Mouse (Mus musculus) right cerebral cortex, postnatal 10 days (tissue): ENCODE data around the gene Cyb5rl.

Experiments used
- DNase-seq, 2 experiments: peaks; one replicate each; pipeline ENCODE4 v3.0.0; 2021; ENCODE audit warnings: low spot score in 2 of 2

Gene Cyb5rl

DNA sequence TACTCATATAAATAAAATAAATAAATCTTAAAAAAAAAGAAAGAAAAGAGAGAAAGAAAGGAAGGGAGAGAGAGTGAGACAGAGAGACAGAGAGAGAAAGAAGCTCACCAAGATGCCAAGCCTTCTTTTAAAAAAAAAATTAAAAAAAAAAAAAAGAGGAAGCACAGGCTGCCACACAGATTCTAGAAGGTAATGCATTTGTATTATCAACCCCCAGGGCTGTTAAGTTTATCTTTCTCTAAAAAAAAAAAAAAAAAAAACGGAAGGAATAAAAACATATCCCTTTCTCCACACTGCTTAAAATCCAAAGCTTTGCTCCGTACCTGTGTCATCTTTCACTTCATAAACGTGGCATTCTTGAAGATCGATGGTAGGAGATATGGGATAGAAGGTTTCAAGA is 5.2 kb upstream of the Cyb5rl start:
- DNase-seq, result no peak

DNA sequence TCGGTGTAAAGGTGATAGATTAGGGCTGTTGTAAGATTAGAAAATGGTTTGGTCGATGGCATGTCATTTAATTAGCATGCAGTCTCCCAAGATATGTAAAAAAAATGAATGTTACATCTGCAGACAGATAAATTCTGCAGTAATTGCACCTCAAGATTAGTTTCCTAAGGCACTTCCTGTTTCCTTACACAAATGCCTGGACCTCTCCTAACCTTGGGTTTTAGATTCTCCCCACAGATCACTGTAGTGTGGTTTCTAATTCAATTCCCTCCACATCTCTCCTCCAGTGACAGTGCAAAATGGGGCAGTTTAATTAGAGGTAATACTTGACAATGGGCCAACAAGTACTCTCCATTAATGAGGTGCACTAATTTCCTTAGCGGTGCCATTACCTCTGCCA is 3.6 kb upstream of the Cyb5rl start:
- no peak for DNase-seq

DNA sequence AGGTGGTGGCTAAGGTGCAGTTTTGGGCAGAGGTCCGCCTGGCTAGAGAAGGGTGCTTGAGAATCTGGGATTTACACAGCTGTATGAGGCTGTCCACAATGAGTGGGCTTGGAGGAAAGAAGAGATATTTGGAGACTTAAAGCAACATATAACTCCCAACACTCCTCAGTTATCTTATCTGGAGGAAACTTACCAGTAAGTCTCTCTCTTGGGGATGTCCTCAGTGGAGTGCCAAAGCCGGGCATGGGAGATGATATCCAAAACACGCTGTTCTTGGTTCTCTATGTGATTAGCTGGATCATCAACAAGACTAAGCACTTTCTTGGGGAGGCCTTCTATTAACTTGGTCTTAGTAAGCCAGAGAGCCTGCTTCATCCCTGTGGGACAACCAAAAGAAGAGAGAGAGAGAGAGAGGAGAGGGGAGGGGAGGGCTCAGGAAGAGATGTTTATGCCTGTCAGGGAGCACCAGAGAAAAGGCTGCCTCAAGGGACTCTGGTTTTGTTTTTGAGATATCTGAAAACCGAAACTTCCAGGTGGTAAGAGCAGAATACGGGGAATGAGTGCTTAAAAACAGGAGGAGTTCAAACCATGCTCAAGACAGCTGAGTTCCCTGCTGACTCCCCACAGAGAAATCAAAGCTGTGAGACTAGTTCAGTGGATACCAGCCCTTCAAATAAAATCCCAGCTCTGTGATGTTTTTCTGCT is 2.2 kb upstream of the Cyb5rl start:
- no peak for DNase-seq

DNA sequence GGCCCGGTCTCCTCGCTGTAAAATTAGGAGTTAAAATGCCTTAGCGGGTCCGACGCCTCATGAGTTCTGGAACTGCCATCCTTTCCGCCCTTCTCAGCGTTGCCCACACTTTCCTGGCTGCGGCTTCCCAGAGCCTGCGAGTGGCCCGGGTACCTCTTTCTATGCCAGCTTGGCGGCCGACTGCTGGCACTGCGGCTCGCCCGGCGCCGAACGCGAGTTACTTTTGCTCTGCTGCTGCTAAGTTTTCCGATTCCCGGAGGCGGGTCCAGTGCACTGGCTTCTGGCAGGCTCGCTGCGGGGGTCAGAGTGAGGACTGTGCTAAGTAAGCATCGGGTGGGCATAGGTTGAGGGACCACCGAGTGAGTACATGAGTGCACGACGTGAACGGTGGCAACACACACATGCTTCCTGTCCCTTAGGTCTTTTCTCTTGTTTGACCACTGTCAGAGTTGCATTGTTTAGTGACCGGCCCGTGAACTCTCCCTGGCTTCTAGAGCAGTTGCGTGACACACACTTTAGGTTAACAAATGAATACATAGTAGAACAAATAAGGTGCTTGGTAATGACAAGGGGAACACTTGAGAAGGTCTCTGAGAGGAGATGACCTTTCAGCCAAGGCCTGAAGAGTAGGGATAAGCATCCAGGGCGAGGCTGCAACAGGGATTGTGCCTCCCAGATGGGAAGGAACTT is 508 bp downstream of the Cyb5rl start:
- peak; percentile 62 to 70 for DNase-seq

DNA sequence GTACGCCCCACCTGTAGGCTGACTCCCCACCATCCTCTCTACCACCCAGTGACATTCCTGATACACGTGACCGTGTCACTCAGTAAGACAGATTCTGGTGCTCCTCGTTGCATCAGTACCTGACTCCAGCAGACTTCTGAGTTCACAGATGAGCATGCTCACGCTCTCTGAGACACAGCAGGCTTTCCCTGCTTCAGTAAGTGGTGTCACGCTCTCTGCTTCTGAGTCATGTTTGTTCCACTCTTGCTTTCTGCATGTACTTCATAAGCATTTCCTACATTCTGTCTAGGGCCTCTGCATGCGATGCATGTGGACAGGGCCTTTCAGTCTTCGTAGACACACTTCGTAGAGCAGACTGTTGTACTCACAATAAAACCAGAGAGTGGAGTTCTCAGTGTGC is 5.6 kb downstream of the Cyb5rl start:
- no peak for DNase-seq

DNA sequence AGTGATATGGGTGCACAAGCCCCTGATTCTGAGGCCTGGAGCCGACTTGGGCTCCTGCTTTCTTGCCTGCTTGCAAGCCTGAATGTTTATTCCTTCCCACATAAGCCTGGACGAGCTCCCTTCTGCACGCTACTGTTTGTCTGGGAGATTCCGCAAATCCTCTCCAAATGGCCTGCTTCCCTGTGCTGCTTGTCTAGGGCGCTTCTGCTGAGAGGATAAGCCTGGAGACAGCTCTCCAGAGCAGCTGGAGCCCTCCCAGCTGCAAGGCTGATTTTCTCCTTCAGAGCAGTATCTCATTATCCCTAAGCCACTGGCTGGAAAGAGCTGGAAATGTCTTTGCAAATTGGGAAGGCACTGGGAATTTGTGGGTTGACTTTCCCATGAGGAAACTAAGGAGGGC is 8.7 kb downstream of the Cyb5rl start:
- DNase-seq, result peak; percentile 56 to 65

DNA sequence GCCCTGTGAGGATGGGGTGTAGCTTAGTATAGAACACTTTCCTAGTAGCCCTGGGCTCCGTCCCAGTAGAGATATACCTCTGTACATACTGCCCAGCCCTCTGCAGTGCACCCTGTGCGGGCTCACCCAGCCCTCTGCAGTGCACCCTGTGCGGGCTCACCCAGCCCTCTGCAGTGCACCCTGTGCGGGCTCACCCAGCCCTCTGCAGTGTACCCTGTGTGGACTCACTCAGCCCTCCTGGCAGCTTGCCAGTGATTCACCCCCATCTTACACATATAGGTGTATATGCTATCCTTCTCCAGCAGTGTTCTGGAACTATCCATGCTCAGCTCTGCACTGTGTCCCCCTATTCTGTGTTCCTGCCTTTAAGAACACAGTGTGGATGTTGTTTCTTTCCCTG is 12.1 kb downstream of the Cyb5rl start:
- no peak for DNase-seq

DNA sequence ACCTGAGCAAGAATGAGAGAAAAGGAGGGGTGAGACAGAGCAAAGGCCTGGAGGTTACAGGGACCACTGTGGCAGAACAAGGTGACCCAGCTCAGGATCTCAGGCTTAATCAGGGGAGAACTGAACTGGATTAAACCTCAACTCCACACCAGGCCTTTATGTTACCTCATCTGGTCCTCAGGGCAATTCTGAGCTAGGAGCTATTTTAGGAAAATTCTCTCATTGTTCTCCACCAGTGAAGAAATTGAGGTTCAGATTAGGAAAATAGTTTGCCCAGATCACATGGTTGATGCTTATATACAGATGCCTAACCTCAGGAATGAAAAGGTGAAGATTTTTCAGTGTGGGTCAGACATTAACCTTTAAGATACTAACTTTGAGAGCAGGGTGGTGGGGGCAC is 12.9 kb downstream of the Cyb5rl start:
- DNase-seq, result no peak

DNA sequence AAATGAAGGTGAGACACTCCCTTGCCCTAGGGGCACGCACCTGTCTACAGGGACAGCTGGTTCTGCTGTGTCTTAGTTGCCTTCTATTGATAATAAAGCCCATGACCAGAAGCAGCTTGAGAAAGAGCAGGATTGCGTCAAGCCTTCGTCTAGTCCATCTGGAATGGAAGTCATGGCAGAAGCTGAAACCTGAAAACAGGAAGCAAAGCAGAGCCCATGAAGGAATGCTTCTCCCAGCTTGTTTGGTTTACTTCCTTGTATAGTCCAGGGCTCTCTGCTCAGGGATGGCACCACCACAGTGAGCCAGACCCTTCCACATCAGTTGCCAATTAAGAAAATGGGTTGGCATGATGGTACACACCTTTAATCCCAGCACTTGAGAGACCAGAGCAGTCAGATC is 15.4 kb downstream of the Cyb5rl start:
- no peak for DNase-seq

DNA sequence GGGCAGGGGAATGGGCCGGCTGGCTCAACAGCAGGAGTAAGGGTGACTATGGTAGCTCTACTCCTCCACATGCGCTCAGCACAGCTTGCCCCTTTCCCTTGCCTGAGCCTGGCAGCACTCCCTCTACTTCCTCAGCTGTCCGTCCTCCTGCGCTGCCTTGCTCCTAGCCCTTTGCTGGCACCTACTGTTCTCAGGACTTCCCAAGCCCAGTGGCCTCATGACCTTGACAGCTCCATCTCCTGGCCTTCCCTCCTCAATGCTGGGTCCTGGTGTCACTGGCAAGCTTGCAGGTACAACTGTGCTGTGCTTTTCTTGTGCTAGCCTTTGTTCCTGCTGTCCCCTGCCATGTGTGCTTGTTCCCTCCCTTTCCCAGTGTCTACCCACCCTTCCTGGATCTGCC is 16.3 kb downstream of the Cyb5rl start:
- peak in 1 of 2 experiments; percentile 26 for DNase-seq

DNA sequence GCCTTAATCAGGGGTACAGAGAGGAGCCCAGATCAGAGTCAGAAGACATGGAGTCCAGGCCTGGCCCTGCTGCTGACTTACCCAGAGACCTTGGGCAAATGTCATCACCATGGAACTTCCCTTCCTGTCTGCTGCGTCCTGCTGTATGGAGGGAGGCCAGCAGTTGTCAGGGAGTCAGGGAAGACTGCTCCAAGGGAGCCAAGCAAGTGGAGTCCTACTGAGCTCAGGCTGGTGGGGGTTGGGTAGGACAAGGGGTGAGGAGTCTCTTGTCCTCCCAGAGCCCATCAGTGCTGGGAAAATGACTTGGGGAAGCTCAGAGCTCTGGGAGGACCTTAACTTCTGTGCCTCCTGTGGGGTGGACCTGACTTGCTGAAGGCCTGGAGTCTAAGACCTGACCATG is 17.6 kb downstream of the Cyb5rl start:
- DNase-seq, result peak; percentile 51 to 53

DNA sequence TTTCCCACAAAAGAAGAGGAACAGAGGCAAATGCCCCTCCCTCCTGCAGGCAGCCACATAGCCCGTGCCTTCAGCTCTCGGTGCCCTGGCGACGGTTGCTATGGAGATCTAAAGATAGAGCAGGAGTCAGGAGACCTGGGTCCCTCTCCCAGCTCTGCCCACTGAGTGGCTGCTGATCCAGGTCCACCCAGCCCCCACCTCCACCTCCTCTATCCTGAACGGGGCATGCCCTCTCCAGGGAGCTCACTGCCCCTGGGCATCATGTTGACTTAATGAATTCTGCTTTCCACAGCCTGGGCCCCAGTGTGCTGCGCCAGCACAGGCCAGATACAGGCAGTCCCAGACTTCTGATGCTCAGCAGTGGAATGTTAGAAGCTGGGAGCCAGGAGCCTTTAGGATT is 18.1 kb downstream of the Cyb5rl start:
- peak; percentile 90 to 94 for DNase-seq

DNA sequence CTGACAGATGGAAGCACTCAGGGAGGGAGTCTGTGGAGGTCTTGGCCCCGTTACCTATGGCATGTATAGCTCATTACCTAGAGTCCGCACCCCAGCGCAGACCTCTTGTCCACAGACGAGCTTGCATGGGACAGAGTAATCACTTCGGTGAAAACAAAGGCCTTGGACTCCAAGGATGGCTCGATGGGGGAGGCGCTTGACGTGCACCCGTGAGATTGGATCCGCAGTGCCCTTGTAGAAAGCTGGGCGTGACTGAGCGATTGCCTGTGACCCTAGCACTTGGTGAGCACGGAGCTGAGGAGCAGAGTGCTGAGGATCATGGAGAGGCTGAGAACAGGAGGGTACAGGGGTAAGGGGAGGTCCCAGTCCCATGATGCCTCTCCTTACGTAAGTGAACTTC is 24.9 kb downstream of the Cyb5rl start:
- no peak for DNase-seq

DNA sequence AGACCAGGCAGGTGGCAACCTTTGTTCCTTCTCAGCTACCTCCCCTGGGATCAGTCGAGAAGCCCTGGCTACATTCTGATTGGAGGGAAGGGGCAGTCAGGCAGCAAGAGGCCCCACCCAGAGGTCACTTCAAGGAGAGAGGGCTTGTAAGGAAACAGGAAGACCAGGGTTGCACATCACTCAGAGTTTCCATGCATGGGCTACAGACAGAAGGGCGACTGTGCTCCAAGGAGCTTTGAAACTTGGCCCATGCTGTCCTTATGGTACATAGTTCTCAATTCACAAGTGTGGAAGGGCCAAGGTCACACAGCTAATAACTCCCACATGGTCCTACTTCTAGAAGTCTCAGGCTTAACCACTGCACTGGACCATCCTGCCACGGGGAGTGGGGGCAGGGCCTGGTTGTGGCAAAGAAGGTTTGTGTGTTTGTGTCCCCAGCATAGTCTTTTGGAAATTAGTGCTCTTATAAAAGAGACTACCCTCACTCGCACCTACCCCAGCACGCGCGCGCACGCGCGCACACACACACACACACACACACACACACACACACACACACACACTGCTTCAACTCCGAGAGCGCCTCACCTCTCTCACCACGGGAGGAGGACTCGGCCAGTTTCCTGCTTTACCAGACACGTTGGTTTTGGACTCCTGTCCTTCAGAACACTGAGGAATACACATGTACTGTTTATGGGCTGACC is 27.8 kb downstream of the Cyb5rl start:
- no peak for DNase-seq

DNA sequence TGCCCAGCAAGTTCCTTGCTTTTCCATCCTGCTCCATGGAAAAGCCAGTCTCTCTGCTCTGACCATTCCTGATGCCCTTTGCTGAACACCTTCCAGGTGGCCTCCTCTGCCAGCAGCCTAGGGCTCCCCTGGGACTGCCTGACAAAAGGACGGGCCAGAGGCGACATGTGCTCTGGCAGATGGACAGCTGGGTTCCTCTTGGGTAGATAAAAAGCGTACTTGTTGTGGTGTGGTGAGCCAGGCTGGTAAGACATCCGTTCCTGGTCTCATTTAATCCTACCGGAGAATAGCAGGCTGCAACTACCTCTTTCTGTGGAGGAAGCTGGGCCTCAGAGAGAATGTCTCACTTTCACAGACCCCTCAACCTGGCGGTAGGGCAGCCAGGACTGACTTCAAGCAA is 29.3 kb downstream of the Cyb5rl start:
- DNase-seq, result no peak

DNA sequence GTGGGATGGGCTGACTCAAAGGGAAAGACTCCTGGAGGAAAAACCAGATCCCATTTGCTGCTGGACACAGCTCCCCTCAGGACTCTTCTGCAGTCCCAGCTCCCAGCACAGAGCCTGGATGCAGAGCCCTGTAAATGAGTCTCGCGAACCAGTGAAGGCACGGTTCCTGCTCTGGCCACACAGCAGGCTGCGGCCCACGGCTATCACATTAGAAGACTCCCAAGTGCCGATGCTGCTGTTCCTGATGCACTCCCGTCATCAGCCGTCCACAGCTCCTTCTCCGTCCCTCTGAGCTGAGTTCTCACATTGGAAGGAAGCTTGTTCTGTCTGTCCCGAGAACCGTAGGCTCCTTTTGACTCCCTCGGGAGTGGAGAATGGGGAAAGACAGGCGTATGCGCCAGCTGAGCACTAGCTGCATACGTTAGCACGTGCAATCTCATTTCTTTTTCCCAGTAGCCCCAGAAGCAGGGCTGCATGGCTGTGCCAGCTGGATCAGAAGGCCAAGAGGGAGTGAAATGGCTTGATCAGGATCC is 30.1 kb downstream of the Cyb5rl start, which contains the start of gene Cdcp2:
Cdcp2 (plus strand) TSS at position 51 of the 533 bp plus-strand sequence.
- no peak for DNase-seq

DNA sequence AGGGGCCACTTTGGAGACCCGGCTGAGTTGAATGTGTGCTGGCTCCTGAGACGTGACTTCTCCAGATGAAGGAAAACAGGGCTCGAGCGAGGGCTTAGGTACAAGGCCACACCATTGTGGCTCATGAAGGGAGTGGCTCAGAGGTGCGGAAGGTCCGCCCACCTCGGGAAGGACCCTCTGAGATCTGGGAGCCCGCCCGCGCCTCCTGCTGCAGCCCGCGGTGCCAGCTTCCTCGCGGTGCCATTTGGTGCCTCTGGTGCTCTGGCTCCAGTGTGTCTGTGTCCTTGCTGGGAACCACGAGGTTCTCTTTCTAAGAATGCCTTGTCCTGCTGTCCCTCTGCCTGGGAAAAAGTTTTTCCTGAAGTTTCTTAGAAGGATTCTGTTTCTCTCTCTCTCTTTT is 31.1 kb downstream of the Cyb5rl start:
- no peak for DNase-seq

DNA sequence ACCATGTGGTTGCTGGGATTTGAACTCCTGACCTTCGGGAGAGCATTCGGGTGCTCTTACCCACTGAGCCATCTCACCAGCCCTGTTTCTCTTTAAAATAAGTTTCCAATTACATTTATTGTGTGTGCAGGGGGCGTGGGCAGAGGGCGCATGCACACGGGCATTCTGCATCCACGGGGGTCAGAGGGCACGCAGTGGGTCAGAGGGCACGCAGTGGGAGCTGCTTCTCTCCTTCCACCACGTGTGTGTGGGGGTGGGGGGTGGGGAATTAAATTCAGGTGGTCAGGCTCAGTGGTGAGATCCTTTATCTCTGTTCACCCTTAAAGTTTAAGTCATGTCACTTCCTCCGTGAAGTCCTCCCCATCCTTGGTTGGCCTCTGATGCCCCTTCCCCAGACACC is 31.6 kb downstream of the Cyb5rl start:
- no peak for DNase-seq

DNA sequence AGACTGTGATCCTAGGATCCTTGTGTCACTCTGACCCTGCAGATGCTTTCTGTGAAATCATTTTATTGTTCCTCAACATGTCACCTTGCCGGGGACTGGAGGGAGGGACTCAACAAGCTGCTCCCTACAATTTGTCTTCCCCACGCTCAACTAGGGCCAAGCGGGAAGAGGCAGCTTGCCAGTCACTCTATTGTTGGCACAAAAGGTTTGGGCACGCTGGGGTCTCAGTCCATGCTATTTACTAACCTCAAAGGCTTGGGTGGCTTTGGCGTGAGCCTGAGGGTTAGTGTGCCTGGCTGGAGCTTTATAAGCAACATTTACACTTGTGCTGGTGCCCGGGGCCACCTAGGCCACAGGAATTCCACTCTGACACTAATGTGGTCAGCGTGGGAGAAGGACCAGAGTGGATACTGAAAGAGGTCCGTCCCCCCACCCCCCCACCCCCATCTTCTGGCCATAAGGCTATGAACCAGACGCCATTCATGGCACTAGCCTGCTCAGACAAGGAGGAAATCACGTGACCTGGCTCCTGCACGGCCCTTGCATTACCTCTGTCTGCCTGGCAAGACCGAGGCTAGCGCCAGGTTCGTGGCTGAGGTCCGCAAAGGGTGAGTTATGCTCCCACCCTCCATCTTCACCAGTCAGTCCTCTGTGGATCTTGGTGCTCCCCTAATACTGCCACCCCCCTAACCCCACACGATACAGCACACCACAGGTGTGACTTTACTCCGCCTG is 32.2 kb downstream of the Cyb5rl start:
- no peak for DNase-seq

DNA sequence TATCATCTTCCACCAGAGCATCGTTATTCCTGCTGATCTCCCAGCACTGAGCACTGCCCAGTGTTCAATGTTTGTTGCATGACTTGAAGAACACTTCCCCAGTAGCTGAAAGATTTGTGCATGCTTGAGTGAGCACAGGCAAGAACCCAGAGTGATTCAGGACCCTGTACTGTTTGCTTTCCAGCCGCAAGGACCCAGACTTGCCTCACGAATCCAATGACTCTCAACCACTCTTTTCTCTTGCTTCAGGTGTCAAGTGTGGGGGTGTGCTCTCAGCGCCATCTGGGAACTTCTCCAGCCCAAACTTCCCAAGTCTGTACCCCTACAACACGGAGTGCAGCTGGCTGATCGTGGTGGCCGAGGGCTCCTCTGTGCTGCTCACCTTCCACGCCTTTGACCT is 35.4 kb downstream of the Cyb5rl start:
- no peak for DNase-seq

DNA sequence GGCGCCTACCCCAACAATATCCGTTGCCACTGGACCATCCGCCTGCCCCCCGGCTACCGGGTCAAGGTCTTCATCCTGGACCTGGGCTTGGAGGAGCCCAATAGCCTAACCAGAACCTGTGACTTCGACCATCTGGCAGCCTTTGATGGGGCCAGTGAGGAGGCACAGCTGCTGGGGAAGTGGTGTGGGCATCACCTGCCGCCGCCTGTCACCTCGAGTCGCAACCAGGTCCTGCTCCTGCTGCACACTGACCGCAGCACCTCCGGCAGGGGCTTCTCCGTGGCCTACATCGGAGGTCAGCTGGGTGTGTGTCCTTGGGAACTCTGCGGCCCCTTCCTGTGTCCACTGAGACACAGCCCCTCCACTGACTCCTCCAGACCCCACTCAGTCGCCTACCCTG is 40.0 kb downstream of the Cyb5rl start:
- no peak for DNase-seq

DNA sequence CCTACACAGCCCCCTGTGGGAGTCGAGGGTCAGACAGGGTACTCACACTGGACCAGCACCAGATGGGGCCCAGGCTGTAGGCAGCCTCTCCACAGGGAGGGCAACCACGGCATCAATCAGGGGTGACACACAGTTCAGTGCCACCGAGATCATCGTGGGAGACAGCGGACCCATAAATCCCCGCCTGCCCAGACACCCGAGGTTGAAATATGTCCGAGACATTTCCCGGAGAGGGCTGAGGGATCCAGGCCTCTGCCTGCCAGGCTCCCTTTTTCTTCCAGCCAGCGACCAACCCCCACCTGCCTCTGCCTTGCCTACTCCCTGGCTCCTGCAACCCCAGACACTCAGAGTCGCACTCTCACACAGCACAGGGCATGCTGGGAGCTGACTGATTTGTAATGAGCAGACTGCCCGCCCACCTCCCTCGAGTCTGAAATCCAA is 41.5 kb downstream of the Cyb5rl start:
- no peak for DNase-seq
